ENCODE assay signal across 12 mouse cellular contexts in the genomic region with DNA sequence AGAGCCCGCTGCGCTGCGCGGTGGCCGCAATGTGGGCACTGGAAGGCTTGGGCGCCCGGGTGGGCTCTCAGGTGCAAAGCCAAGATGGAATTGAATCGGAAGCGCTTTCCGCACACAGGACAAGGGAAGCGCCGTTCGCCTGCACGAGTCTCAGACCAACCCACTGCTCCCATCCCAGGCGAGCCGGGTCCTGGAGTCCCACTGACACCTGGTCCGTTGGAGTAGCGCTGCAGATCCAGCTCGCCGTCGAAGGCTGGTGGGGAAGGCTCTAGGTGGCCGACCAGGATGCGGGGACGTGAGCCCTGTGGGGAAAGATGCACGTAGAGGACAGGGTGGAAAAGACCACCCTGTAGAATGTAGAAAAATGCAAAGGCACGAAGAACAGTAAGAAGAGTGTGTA. TPM values are rescaled to one million over a fixed set of nuclear protein-coding genes. Genes with fewer than 3 reads are reported as not detected.
DNase-seq lines count a peak whose midpoint lies in the region; ATAC-seq and TF ChIP-seq lines count a peak whose summit lies in the region.
"Had no signal": no experiment of that assay in that cellular context is flagged by ENCODE, and none has a peak within 500 bp of the region (broad histone marks: within the 10 kb centered on the region; RNA-seq: fewer than 3 reads in every experiment).

No protein-coding gene starts in this region.

- no peak for ATAC-seq in intestine, postnatal 0 days
- no peak for ATAC-seq in neural tube, embryonic 14.5 days (ENCODE audit: low read depth)

- H3K4me2 ChIP-seq in intestine, postnatal 0 days (replicated peaks; ENCODE audit: low read depth), result peak overlapping the region; percentile 35; the same call in 1 of the 2 replicates
- H3K4me2 ChIP-seq in neural tube, embryonic 14.5 days (ENCODE audit: low read depth, low read length), result peak overlapping the region; percentile 64

- TF ChIP-seq EP300 in heart, adult 2 months (IDR thresholded peaks at IDR 0.05; ENCODE audit: insufficient read depth, low read depth, low read length), result no peak

- no peak for TF ChIP-seq CTCF in heart, adult 2 months (IDR thresholded peaks at IDR 0.05)
- no peak for TF ChIP-seq CTCF in testis, adult 2 months (IDR thresholded peaks at IDR 0.05; ENCODE audit: control insufficient read depth, insufficient read depth, insufficient replicate concordance, low read depth, low read length)
- no peak for TF ChIP-seq CTCF in intestine, postnatal 0 days (IDR thresholded peaks at IDR 0.05; ENCODE audit: low read depth)

- H3K9ac ChIP-seq in heart, adult 2 months (ENCODE audit: low read depth, low read length), result no peak overlapping the region
- no peak overlapping the region for H3K9ac ChIP-seq in intestine, postnatal 0 days (ENCODE audit: low read depth, low read length)
- no peak overlapping the region for H3K9ac ChIP-seq in neural tube, embryonic 14.5 days (replicated peaks; ENCODE audit: low read depth, low read length)

- intact Hi-C loops in heart, adult 2 months (cut with DNase I), result loop anchor here (1.0 to 2.0 kb wide), 3 partner anchors 11 to 107 kb away; a partner anchor contains a TSS

- H3K27ac ChIP-seq in heart, adult 2 months, result no peak overlapping the region
- H3K27ac ChIP-seq in testis, adult 2 months (ENCODE audit: control insufficient read depth, insufficient read depth, low read depth, low read length), result peak overlapping the region; percentile 19; the same call in 1 of the 2 replicates
- H3K27ac ChIP-seq in intestine, postnatal 0 days (ENCODE audit: low read depth, low read length), result no peak overlapping the region
- H3K27ac ChIP-seq in neural tube, embryonic 14.5 days (ENCODE audit: low read depth, low read length), result no peak overlapping the region

- DNase-seq in heart, adult 11 months, result peak; percentile 93
- DNase-seq in heart, adult 2 months, result no peak
- DNase-seq in testis, postnatal 14 days (ENCODE audit: low spot score), result no peak
- DNase-seq in adrenal gland, postnatal 4 days (ENCODE audit: low spot score in 2 of 2), result no peak
- no peak for DNase-seq in cerebellum, postnatal 36 days

- H3K4me3 ChIP-seq in heart, adult 2 months, result no peak overlapping the region
- H3K4me3 ChIP-seq in testis, adult 2 months (ENCODE audit: control insufficient read depth, low read depth, low read length), result peak overlapping the region; percentile 68
- no peak overlapping the region for H3K4me3 ChIP-seq in intestine, postnatal 0 days (ENCODE audit: low read depth, low read length)
- H3K4me3 ChIP-seq in neural tube, embryonic 14.5 days (ENCODE audit: low read depth, low read length), result no peak overlapping the region; the same call in 1 of the 2 replicates

- H3K79me2 ChIP-seq in heart, adult 2 months (replicated peaks; ENCODE audit: control insufficient read depth, insufficient read depth, low read length), result no peaks in the 10 kb centered on the region

- H3K36me3 ChIP-seq in heart, adult 2 months (ENCODE audit: control insufficient read depth, insufficient read depth, low read length), result no peaks in the 10 kb centered on the region
- H3K36me3 ChIP-seq in testis, adult 2 months (ENCODE audit: control insufficient read depth, insufficient read depth, low read length), result no peaks in the 10 kb centered on the region
- peaks cover 36% of the 10 kb centered on the region for H3K36me3 ChIP-seq in intestine, postnatal 0 days (ENCODE audit: control insufficient read depth, insufficient read depth)
- H3K36me3 ChIP-seq in neural tube, embryonic 14.5 days (ENCODE audit: control insufficient read depth, insufficient read depth, low read length), result peaks cover 32% of the 10 kb centered on the region

- H3K27me3 ChIP-seq in heart, adult 2 months (ENCODE audit: control insufficient read depth, insufficient read depth, low read length), result no peaks in the 10 kb centered on the region
- H3K27me3 ChIP-seq in testis, adult 2 months (ENCODE audit: control insufficient read depth, insufficient read depth, low read length), result no peaks in the 10 kb centered on the region
- H3K27me3 ChIP-seq in intestine, postnatal 0 days (replicated peaks; ENCODE audit: control insufficient read depth, insufficient read depth, low read length), result no peaks in the 10 kb centered on the region
- H3K27me3 ChIP-seq in neural tube, embryonic 14.5 days (ENCODE audit: control insufficient read depth, insufficient read depth, low read length), result no peaks in the 10 kb centered on the region

- H3K4me1 ChIP-seq in heart, adult 2 months (ENCODE audit: control insufficient read depth, insufficient read depth, low read length), result no peaks in the 10 kb centered on the region
- peaks cover 39% of the 10 kb centered on the region for H3K4me1 ChIP-seq in testis, adult 2 months (ENCODE audit: control insufficient read depth, insufficient read depth, low read length)
- H3K4me1 ChIP-seq in intestine, postnatal 0 days (replicated peaks; ENCODE audit: control insufficient read depth, insufficient read depth, low read length), result no peaks in the 10 kb centered on the region
- peaks cover 64% of the 10 kb centered on the region for H3K4me1 ChIP-seq in neural tube, embryonic 14.5 days (ENCODE audit: control insufficient read depth, insufficient read depth, low read length)

- WGBS in heart, adult 2 months, result 76% methylated on average over 26 of the region's 26 CpGs
- WGBS in intestine, postnatal 0 days, result 74% methylated on average over 26 of the region's 26 CpGs
- WGBS in neural tube, embryonic 14.5 days, result 48% methylated on average over 26 of the region's 26 CpGs

- TF ChIP-seq POLR2A in heart, adult 2 months (IDR thresholded peaks at IDR 0.05; ENCODE audit: insufficient read depth, low read depth, low read length), result no peak
- TF ChIP-seq POLR2A in testis, adult 2 months (IDR thresholded peaks at IDR 0.05; ENCODE audit: control insufficient read depth, low read depth, low read length), result 0 out of 2 replicates have a peak, but pooled peaks have one; percentile 26

- no peaks in the 10 kb centered on the region for H3K9me3 ChIP-seq in intestine, postnatal 0 days (ENCODE audit: control insufficient read depth)
- no peaks in the 10 kb centered on the region for H3K9me3 ChIP-seq in neural tube, embryonic 14.5 days (ENCODE audit: control insufficient read depth, low read length)

RNA-seq across cellular contexts. Expression of a gene that starts 6.1 kb away (rescaled TPM):
- 1 to 10 TPM; 2.2 to 4.2 TPM for total RNA-seq in heart, adult 2 months (2021)
- polyA plus RNA-seq in heart, adult 2 months (2012; rRNA removed), result 2.8 and 3.8 TPM in 2 replicates
- 2.0 and 2.1 TPM in 2 replicates for polyA plus RNA-seq in testis, adult 2 months (2012; rRNA removed)
- 221 and 224 TPM in 2 replicates for polyA plus RNA-seq in intestine, postnatal 0 days (2015; fragmentation: Nextera tagmentation; extraction: Ambion mirVana)
- 0.47 and 0.66 TPM in 2 replicates for polyA plus RNA-seq in neural tube, embryonic 14.5 days (2014; fragmentation: Nextera tagmentation; extraction: Ambion mirVana)
- total RNA-seq in adrenal gland, postnatal 4 days (2021), result 1 to 10 TPM; 1.6 to 3.6 TPM
- total RNA-seq: neutrophil, adult 5-6 weeks had no signal

RNA-seq across cellular contexts. Expression of a gene that starts 11.2 kb away (rescaled TPM):
- total RNA-seq in heart, adult 2 months (2021), result 10 to 100 TPM; 26.8 to 30.0 TPM
- 38.6 and 42.0 TPM in 2 replicates for polyA plus RNA-seq in heart, adult 2 months (2012; rRNA removed)
- 161 and 174 TPM in 2 replicates for polyA plus RNA-seq in testis, adult 2 months (2012; rRNA removed)
- 11.9 and 12.5 TPM in 2 replicates for polyA plus RNA-seq in intestine, postnatal 0 days (2015; fragmentation: Nextera tagmentation; extraction: Ambion mirVana)
- 24.1 and 27.4 TPM in 2 replicates for polyA plus RNA-seq in neural tube, embryonic 14.5 days (2014; fragmentation: Nextera tagmentation; extraction: Ambion mirVana)
- 10 to 100 TPM; 84.4 to 84.6 TPM for total RNA-seq in adrenal gland, postnatal 4 days (2021)

RNA-seq across cellular contexts. Expression of a gene that starts 24.8 kb away (rescaled TPM):
- 10 to 100 TPM; 27.2 to 27.8 TPM for total RNA-seq in heart, adult 2 months (2021)
- 42.6 and 49.0 TPM in 2 replicates for polyA plus RNA-seq in heart, adult 2 months (2012; rRNA removed)
- 5.6 and 6.6 TPM in 2 replicates for polyA plus RNA-seq in testis, adult 2 months (2012; rRNA removed)
- 18.2 and 19.7 TPM in 2 replicates for polyA plus RNA-seq in intestine, postnatal 0 days (2015; fragmentation: Nextera tagmentation; extraction: Ambion mirVana)
- polyA plus RNA-seq in neural tube, embryonic 14.5 days (2014; fragmentation: Nextera tagmentation; extraction: Ambion mirVana), result 66.5 and 73.8 TPM in 2 replicates
- total RNA-seq in adrenal gland, postnatal 4 days (2021), result 100 to 1,000 TPM; 102 to 110 TPM

RNA-seq across cellular contexts. Expression of a gene that starts 32.9 kb away (rescaled TPM):
- not detected for total RNA-seq in heart, adult 2 months (2021)
- not detected in 2 replicates for polyA plus RNA-seq in heart, adult 2 months (2012; rRNA removed)
- 0.45 and 0.53 TPM in 2 replicates for polyA plus RNA-seq in testis, adult 2 months (2012; rRNA removed)
- polyA plus RNA-seq in intestine, postnatal 0 days (2015; fragmentation: Nextera tagmentation; extraction: Ambion mirVana), result not detected in 2 replicates
- polyA plus RNA-seq in neural tube, embryonic 14.5 days (2014; fragmentation: Nextera tagmentation; extraction: Ambion mirVana), result not detected in 2 replicates
- not detected for total RNA-seq in adrenal gland, postnatal 4 days (2021)
- total RNA-seq: gastrocnemius, adult 18-20 months; neutrophil, adult 5-6 weeks had no signal
- polyA plus RNA-seq: kidney, adult 2 months; spleen, adult 2 months had no signal

Comparison
In these comparisons a context has a peak if more than half of its experiments do, and no peak if none do; other contexts are left out.
1. RNA of a gene that starts 6.1 kb away (polyA plus RNA-seq): 221 to 224 TPM in intestine, postnatal 0 days; 2.8 to 3.8 TPM in heart, adult 2 months, 2.0 to 2.1 TPM in testis, adult 2 months and 0.47 to 0.66 TPM in neural tube, embryonic 14.5 days; every median in the first group is over 10 times any median in the second.